Mouse (Mus musculus) midbrain, embryonic 16.5 days (tissue): ENCODE data around the gene Eepd1. TPM values are rescaled to one million over a fixed set of nuclear protein-coding genes. Genes with fewer than 3 reads are reported as not detected.
A peak's percentile ranks its signal among the peaks of the same experiment; 100 is the strongest.

Experiments
- ATAC-seq: fragments of 200-750 bp; cut with Nextera tagmentation; 2 replicates; pipeline ENCODE4 v1.8.0; 2017; ENCODE audit warnings: moderate TSS enrichment
- H3K27ac ChIP-seq: fragments of 300-500 bp; sonication (generic); 2 replicates; pipeline ENCODE4 v1.5.1; 2014; ENCODE audit warnings: mild to moderate bottlenecking, low read length, mixed read lengths
- H3K27me3 ChIP-seq: fragments of 300-500 bp; sonication (generic); 2 replicates; pipeline ENCODE4 v1.6.1; 2014; ENCODE audit warnings: low read depth, low read length, mixed read lengths; ENCODE audit not compliant: control insufficient read depth, insufficient read depth
- H3K36me3 ChIP-seq: fragments of 300-500 bp; sonication (generic); 2 replicates; pipeline ENCODE4 v1.6.1; 2014; ENCODE audit warnings: mild to moderate bottlenecking, low read length, moderate library complexity, mixed read lengths; ENCODE audit not compliant: control insufficient read depth, insufficient read depth
- H3K4me1 ChIP-seq: fragments of 300-500 bp; sonication (generic); 2 replicates; pipeline ENCODE4 v1.6.1; 2014; ENCODE audit warnings: mild to moderate bottlenecking, low read length, mixed read lengths; ENCODE audit not compliant: control insufficient read depth, insufficient read depth
- H3K4me2 ChIP-seq: fragments of 300-500 bp; sonication (generic); 2 replicates; pipeline ENCODE4 v1.6.1; 2014; ENCODE audit warnings: mild to moderate bottlenecking, low read length, mixed read lengths
- H3K4me3 ChIP-seq: fragments of 300-500 bp; sonication (generic); 2 replicates; pipeline ENCODE4 v1.5.1; 2014; ENCODE audit warnings: low read depth, mild to moderate bottlenecking, low read length, moderate library complexity, mixed read lengths
- H3K9ac ChIP-seq: fragments of 300-500 bp; sonication (generic); 2 replicates; pipeline ENCODE4 v1.6.1; 2014; ENCODE audit warnings: low read depth, low read length, mixed read lengths
- H3K9me3 ChIP-seq: fragments of 300-500 bp; sonication (generic); replicated peaks from 2 replicates; pipeline ENCODE4 v1.6.1; 2014; ENCODE audit warnings: mild to moderate bottlenecking, low read length, mixed read lengths; ENCODE audit not compliant: control insufficient read depth, poor library complexity, severe bottlenecking
- WGBS: fragments of 180-500 bp; shearing (Covaris S2); extraction: QIAGEN DNeasy Blood & Tissue Kit; methylation state at CpG from one replicate; pipeline ENCODE4 v1.1.7; 2014; 5-methylcytosine and 5-hydroxymethylcytosine counted together
- polyA plus RNA-seq: library from polyadenylated mRNA; unstranded; fragments of >200 nt; fragmentation: Nextera tagmentation; extraction: Ambion mirVana; gene quantifications from 2 replicates; pipeline ENCODE4 v1.2.1, GENCODE M21; 2015

Eepd1 gene
- polyA plus RNA-seq, 1 experiment from 2014 or later, result 12.7 TPM

GRCm38 (mm10) chr9:25591390-25592354 lies 110.3 kb downstream of the Eepd1 start:
- Histone ChIP-seq H3K4me1 (no peaks in the 10 kb centered on the region), H3K27ac (no peak overlapping the region)
- 38% methylated on average over 15 of the region's 15 CpGs for WGBS

GRCm38 (mm10) chr9:25592355-25592955 lies 111.1 kb downstream of the Eepd1 start:
- no peaks in the 10 kb centered on the region for H3K4me1 ChIP-seq
- no peaks in the 10 kb centered on the region for H3K27me3 ChIP-seq
- H3K4me3 ChIP-seq, result no peak overlapping the region
- no peak overlapping the region for H3K27ac ChIP-seq
- no peaks in the 10 kb centered on the region for H3K9me3 ChIP-seq
- no peaks in the 10 kb centered on the region for H3K36me3 ChIP-seq
- peak; percentile 40; the same call in 1 of the 2 replicates for ATAC-seq
- H3K4me2 ChIP-seq, result no peak overlapping the region
- no peak overlapping the region for H3K9ac ChIP-seq
- WGBS, result 66% methylated on average over 4 of the region's 4 CpGs

More at GRCm38 (mm10) chr9:25591390-25592354, 110.3 kb downstream of the Eepd1 start:
- no peak overlapping the region for H3K9ac ChIP-seq
- H3K9me3 ChIP-seq, result no peaks in the 10 kb centered on the region
- H3K27me3 ChIP-seq, result no peaks in the 10 kb centered on the region
- H3K4me2 ChIP-seq, result peak overlapping the region; percentile 34; the same call in 1 of the 2 replicates
- no peak overlapping the region for H3K4me3 ChIP-seq
- no peaks in the 10 kb centered on the region for H3K36me3 ChIP-seq
- ATAC-seq, result peak; percentile 85

- no peaks in the 10 kb centered on the region for H3K9me3 ChIP-seq
- 83% methylated on average over 2 of the region's 2 CpGs for WGBS
- no peak overlapping the region for H3K4me2 ChIP-seq
- H3K36me3 ChIP-seq, result no peaks in the 10 kb centered on the region
- no peak overlapping the region for H3K4me3 ChIP-seq
- H3K4me1 ChIP-seq, result no peaks in the 10 kb centered on the region
- no peak for ATAC-seq
- no peak overlapping the region for H3K9ac ChIP-seq
- H3K27me3 ChIP-seq, result no peaks in the 10 kb centered on the region
- no peak overlapping the region for H3K27ac ChIP-seq
These were observed 143.4 kb downstream of the Eepd1 start for GRCm38 (mm10) chr9:25624744-25625143.

GRCm38 (mm10) chr9:25629531-25630099 lies 148.3 kb downstream of the Eepd1 start:
- no peaks in the 10 kb centered on the region for H3K9me3 ChIP-seq
- no peak overlapping the region for H3K4me2 ChIP-seq
- no peak overlapping the region for H3K4me3 ChIP-seq
- WGBS, result 58% methylated on average over 5 of the region's 5 CpGs
- ATAC-seq, result no peak
- no peaks in the 10 kb centered on the region for H3K27me3 ChIP-seq
- no peak overlapping the region for H3K27ac ChIP-seq
- no peaks in the 10 kb centered on the region for H3K4me1 ChIP-seq
- H3K9ac ChIP-seq, result no peak overlapping the region
- H3K36me3 ChIP-seq, result no peaks in the 10 kb centered on the region

Other genes starting within 250 kb of the Eepd1 start
- 247 and 251 TPM in 2 replicates for gene Sept7, start 229.1 kb upstream of the Eepd1 start, polyA plus RNA-seq